Mouse (Mus musculus) MEL (cell line): ENCODE measurements around the gene Lgi4. TPM values are rescaled to one million over a fixed set of nuclear protein-coding genes. Genes with fewer than 3 reads are reported as not detected.

Source experiments
- DNase-seq: peaks from one replicate; pipeline ENCODE4 v3.0.0; 2011; ENCODE audit warnings: low read depth, low spot score
- H3K27ac ChIP-seq: 2 replicates; pipeline ENCODE4 v1.5.1; 2012; ENCODE audit warnings: low read depth, mild to moderate bottlenecking, control low read depth, low read length, moderate library complexity; ENCODE audit not compliant: control insufficient read depth
- H3K27me3 ChIP-seq, 2 experiments: fragments of 150-350 bp in 1 of 2; sonication (generic) in 1 of 2; 2 replicates each; pipeline ENCODE4 v1.6.1; 2012; ENCODE audit warnings: low read length in 2 of 2, mild to moderate bottlenecking in 2 of 2, improper control_type of control experiment in 1 of 2, moderate library complexity in 1 of 2; ENCODE audit not compliant: insufficient read depth in 2 of 2, control insufficient read depth in 1 of 2
- H3K36me3 ChIP-seq, 2 experiments: 2 replicates each; pipeline ENCODE4 v1.6.1; 2012 to 2014; ENCODE audit warnings: low read length in 2 of 2, improper control_type of control experiment in 1 of 2, inconsistent platforms in 1 of 2, mild to moderate bottlenecking in 1 of 2; ENCODE audit not compliant: insufficient read depth in 2 of 2, control insufficient read depth in 1 of 2
- H3K4me1 ChIP-seq, 2 experiments: fragments of 150-350 bp in 1 of 2; sonication (generic) in 1 of 2; 2 replicates each; pipeline ENCODE4 v1.6.1; 2012; ENCODE audit warnings: low read length in 2 of 2, improper control_type of control experiment in 1 of 2, mild to moderate bottlenecking in 1 of 2; ENCODE audit not compliant: insufficient read depth in 2 of 2, control insufficient read depth in 1 of 2
- H3K4me3 ChIP-seq, 2 experiments: fragments of 150-350 bp in 1 of 2; sonication (generic) in 1 of 2; 2 replicates each; pipeline ENCODE4 v1.5.1; 2012; ENCODE audit warnings: low read depth in 2 of 2, low read length in 2 of 2, mild to moderate bottlenecking in 2 of 2, moderate library complexity in 2 of 2, control low read depth in 1 of 2, improper control_type of control experiment in 1 of 2; ENCODE audit not compliant: control insufficient read depth in 1 of 2, insufficient read depth in 1 of 2
- H3K79me2 ChIP-seq: 2 replicates; pipeline ENCODE4 v1.6.1; 2012; ENCODE audit warnings: mild to moderate bottlenecking, low read length, moderate library complexity; ENCODE audit not compliant: control insufficient read depth, poor library complexity, insufficient read depth
- H3K9ac ChIP-seq: 2 replicates; pipeline ENCODE4 v1.6.1; 2012; ENCODE audit warnings: low read depth, mild to moderate bottlenecking, control low read depth, low read length, moderate library complexity; ENCODE audit not compliant: control insufficient read depth, poor library complexity, severe bottlenecking
- H3K9me3 ChIP-seq: fragments of 150-350 bp; sonication (generic); replicated peaks from 2 replicates; pipeline ENCODE4 v1.6.1; 2012; ENCODE audit warnings: mild to moderate bottlenecking, low read length, improper control_type of control experiment, moderate library complexity; ENCODE audit not compliant: insufficient read depth
- BHLHE40 ChIP-seq: IDR thresholded peaks from 2 replicates; pipeline ENCODE4 v1.6.1; 2012; ENCODE audit warnings: low read depth, mild to moderate bottlenecking, inconsistent platforms, low read length, improper control_type of control experiment, borderline replicate concordance
- CHD1 ChIP-seq: IDR thresholded peaks from 2 replicates; pipeline ENCODE4 v1.6.1; 2012; ENCODE audit warnings: low read depth, mild to moderate bottlenecking, inconsistent platforms, low read length, improper control_type of control experiment
- CHD2 ChIP-seq: IDR thresholded peaks from 2 replicates; pipeline ENCODE4 v1.6.1; 2011; ENCODE audit warnings: low read length, improper control_type of control experiment
- CTCF ChIP-seq, 3 experiments: IDR thresholded peaks in 2 of 3; conservative IDR thresholded peaks in 1 of 3; 2 replicates each; pipeline ENCODE4 v1.5.1; 2011 to 2012; ENCODE audit warnings: low read length in 3 of 3, low read depth in 2 of 3, mild to moderate bottlenecking in 2 of 3, improper control_type of control experiment in 1 of 3, inconsistent platforms in 1 of 3, mixed read lengths in 1 of 3, moderate library complexity in 1 of 3; ENCODE audit not compliant: control insufficient read depth in 1 of 3, insufficient read depth in 1 of 3, poor library complexity in 1 of 3, severe bottlenecking in 1 of 3
- EP300 ChIP-seq, 2 experiments: IDR thresholded peaks; 2 replicates each; pipeline ENCODE4 v1.6.1; 2011; ENCODE audit warnings: improper control_type of control experiment in 2 of 2, low read length in 2 of 2, low read depth in 1 of 2, mild to moderate bottlenecking in 1 of 2
- ETS1 ChIP-seq: IDR thresholded peaks from 2 replicates; pipeline ENCODE4 v1.6.1; 2012; ENCODE audit warnings: low read depth, mild to moderate bottlenecking, inconsistent platforms, low read length, improper control_type of control experiment, moderate library complexity
- GABPA ChIP-seq: IDR thresholded peaks from 2 replicates; pipeline ENCODE4 v1.6.1; 2012; ENCODE audit warnings: low read depth, mild to moderate bottlenecking, inconsistent platforms, low read length, improper control_type of control experiment, moderate library complexity
- KAT2A ChIP-seq: conservative IDR thresholded peaks from 2 replicates; pipeline ENCODE4 v1.6.1; 2012; ENCODE audit warnings: low read depth, low read length, improper control_type of control experiment, inconsistent platforms
- MXI1 ChIP-seq: IDR thresholded peaks from 2 replicates; pipeline ENCODE4 v1.6.1; 2011; ENCODE audit warnings: mild to moderate bottlenecking, low read depth, low read length, improper control_type of control experiment
- MYB ChIP-seq: IDR thresholded peaks from 2 replicates; pipeline ENCODE4 v1.6.1; 2011; ENCODE audit warnings: mild to moderate bottlenecking, low read depth, low read length, improper control_type of control experiment
- NRF1 ChIP-seq: IDR thresholded peaks from 2 replicates; pipeline ENCODE4 v1.6.1; 2014; ENCODE audit warnings: low read depth, mild to moderate bottlenecking, inconsistent platforms, low read length, improper control_type of control experiment, moderate library complexity; ENCODE audit not compliant: poor library complexity, insufficient read depth, severe bottlenecking
- RAD21 ChIP-seq: IDR thresholded peaks from 2 replicates; pipeline ENCODE4 v1.6.1; 2011; ENCODE audit warnings: mild to moderate bottlenecking, low read depth, low read length, improper control_type of control experiment
- RCOR1 ChIP-seq: IDR thresholded peaks from 2 replicates; pipeline ENCODE4 v1.6.1; 2012; ENCODE audit warnings: low read depth, mild to moderate bottlenecking, inconsistent platforms, low read length, improper control_type of control experiment
- TBP ChIP-seq: IDR thresholded peaks from 2 replicates; pipeline ENCODE4 v1.8.0; 2011; ENCODE audit warnings: low read depth, low read length, improper control_type of control experiment
- TCF12 ChIP-seq: IDR thresholded peaks from 2 replicates; pipeline ENCODE4 v1.6.1; 2014; ENCODE audit warnings: low read depth, mild to moderate bottlenecking, inconsistent platforms, low read length, improper control_type of control experiment, moderate library complexity
- UBTF ChIP-seq: IDR thresholded peaks from 2 replicates; pipeline ENCODE4 v1.6.1; 2012; ENCODE audit warnings: low read depth, mild to moderate bottlenecking, inconsistent platforms, low read length, improper control_type of control experiment, moderate library complexity, borderline replicate concordance; ENCODE audit not compliant: insufficient read depth
- ZNF384 ChIP-seq: IDR thresholded peaks from 2 replicates; pipeline ENCODE4 v1.6.1; 2012; ENCODE audit warnings: low read depth, mild to moderate bottlenecking, inconsistent platforms, low read length, improper control_type of control experiment
- polyA plus RNA-seq, 2 experiments: library from polyadenylated mRNA; stranded (reverse) in 1 of 2; unstranded in 1 of 2; fragments of >175 nt in 1 of 2; fragments of >200 nt in 1 of 2; gene quantifications; 2 replicates each; pipeline versions ENCODE4 v1.2.1 to v1.2.4; 2012; ENCODE audit warnings: low replicate concordance in 2 of 2, low read depth in 1 of 2; ENCODE audit not compliant: insufficient read length in 2 of 2, insufficient read depth in 1 of 2, missing spikeins in 1 of 2
- total RNA-seq: library from RNA; depleted of rRNA; stranded (reverse); fragments of 300-350 nt; gene quantifications from 2 replicates; pipeline ENCODE4 v1.2.3, GENCODE M21; 2012

The Lgi4 gene
- total and polyA plus RNA-seq, 3 experiments: not detected

- Histone ChIP-seq H3K9me3 (no peaks in the 10 kb centered on the region), H3K27me3 (no peaks in the 10 kb centered on the region), H3K4me1 (no peaks in the 10 kb centered on the region), H3K9ac (no peak overlapping the region), H3K79me2 (no peaks in the 10 kb centered on the region)
- DNase-seq: no peak
- TF ChIP-seq MYB (no peak), TCF12 (no peak), RCOR1 (no peak), KAT2A (no peak), RAD21 (no peak), ZNF384 (no peak), ETS1 (no peak), CHD2 (no peak), NRF1 (no peak), UBTF (no peak), GABPA (no peak), MXI1 (no peak)
- TF ChIP-seq, all 39 proteins: peak for 0
- Histone ChIP-seq H3K36me3 (no peaks in the 10 kb centered on the region), H3K27ac (no peak overlapping the region), H3K4me3 (no peak overlapping the region)
Measured at GRCm38 (mm10) chr7:31060621-31061010, 1.5 kb downstream of the Lgi4 start.

GRCm38 (mm10) chr7:31063074-31063560 lies 4.0 kb downstream of the Lgi4 start:
- TF ChIP-seq BHLHE40: no peak
- TF ChIP-seq EP300 (IDR thresholded peaks at IDR 0.05; ENCODE audit: low read depth in 1 of 2, low read length in 2 of 2): no peak
- TF ChIP-seq TBP: no peak
- no peak for TF ChIP-seq CHD1
- no peak for TF ChIP-seq CTCF (IDR thresholded peaks at IDR 0.05 in 2 of 3, conservative IDR thresholded peaks at IDR 0.05 in 1 of 3; ENCODE audit: control insufficient read depth in 1 of 3, insufficient read depth in 1 of 3, low read depth in 2 of 3, low read length in 3 of 3, poor library complexity in 1 of 3, severe bottlenecking in 1 of 3)
- no peaks in the 10 kb centered on the region for H3K9me3 ChIP-seq
- no peak overlapping the region for H3K9ac ChIP-seq
- no peak overlapping the region for H3K4me3 ChIP-seq
- H3K36me3 ChIP-seq: no peaks in the 10 kb centered on the region
- H3K79me2 ChIP-seq: no peaks in the 10 kb centered on the region
- no peak for DNase-seq
- H3K27me3 ChIP-seq: no peaks in the 10 kb centered on the region
- H3K27ac ChIP-seq: no peak overlapping the region
- H3K4me1 ChIP-seq: no peaks in the 10 kb centered on the region
